Mouse (Mus musculus) kidney, adult 2 months (tissue): ENCODE measurements around the gene Efcab7. TPM values are rescaled to one million over a fixed set of nuclear protein-coding genes. Genes with fewer than 3 reads are reported as not detected.

ENCODE experiments used
- DNase-seq: peaks from one replicate; pipeline ENCODE4 v3.0.0; 2021
- H3K27ac ChIP-seq: fragments of 200-500 bp; 2 replicates; pipeline ENCODE4 v1.5.1; 2012; ENCODE audit warnings: low read depth, low read length, control low read depth, inconsistent platforms; ENCODE audit not compliant: insufficient read depth
- H3K27me3 ChIP-seq: fragments of 200-500 bp; replicated peaks from 2 replicates; pipeline ENCODE4 v1.6.1; 2012; ENCODE audit warnings: mild to moderate bottlenecking, moderate library complexity, low read length, inconsistent platforms; ENCODE audit not compliant: control insufficient read depth, insufficient read depth
- H3K36me3 ChIP-seq: fragments of 200-500 bp; 2 replicates; pipeline ENCODE4 v1.6.1; 2012; ENCODE audit warnings: mild to moderate bottlenecking, moderate library complexity, low read length, inconsistent platforms; ENCODE audit not compliant: control insufficient read depth, insufficient read depth
- H3K4me1 ChIP-seq: fragments of 200-500 bp; 2 replicates; pipeline ENCODE4 v1.6.1; 2011; ENCODE audit warnings: low read length; ENCODE audit not compliant: control insufficient read depth, insufficient read depth
- H3K4me3 ChIP-seq: fragments of 200-500 bp; 2 replicates; pipeline ENCODE4 v1.5.1; 2011; ENCODE audit warnings: mild to moderate bottlenecking, low read depth, low read length, control low read depth; ENCODE audit not compliant: insufficient read depth
- CTCF ChIP-seq: fragments of 200-500 bp; conservative IDR thresholded peaks from 2 replicates; pipeline ENCODE4 v1.5.1; 2011; ENCODE audit warnings: low read depth, mild to moderate bottlenecking, control low read depth, low read length, moderate library complexity, mixed read lengths; ENCODE audit not compliant: insufficient read depth, insufficient read length
- POLR2A ChIP-seq: fragments of 200-500 bp; IDR thresholded peaks from one replicate; pipeline ENCODE4 v1.6.1; 2011; ENCODE audit warnings: low read depth, low read length, control low read depth
- WGBS: fragments of 180-500 bp; shearing (Covaris S2); methylation state at CpG from one replicate; pipeline ENCODE4 v1.1.7; 2018; 5-methylcytosine and 5-hydroxymethylcytosine counted together
- polyA plus RNA-seq: library from polyadenylated mRNA; depleted of rRNA; stranded (reverse); fragments of >200 nt; gene quantifications from 2 replicates; pipeline ENCODE4 v1.2.3, GENCODE M21; 2012; rRNA removed

The Efcab7 gene
- polyA plus RNA-seq, 1 experiment = 1.8 TPM

DNA sequence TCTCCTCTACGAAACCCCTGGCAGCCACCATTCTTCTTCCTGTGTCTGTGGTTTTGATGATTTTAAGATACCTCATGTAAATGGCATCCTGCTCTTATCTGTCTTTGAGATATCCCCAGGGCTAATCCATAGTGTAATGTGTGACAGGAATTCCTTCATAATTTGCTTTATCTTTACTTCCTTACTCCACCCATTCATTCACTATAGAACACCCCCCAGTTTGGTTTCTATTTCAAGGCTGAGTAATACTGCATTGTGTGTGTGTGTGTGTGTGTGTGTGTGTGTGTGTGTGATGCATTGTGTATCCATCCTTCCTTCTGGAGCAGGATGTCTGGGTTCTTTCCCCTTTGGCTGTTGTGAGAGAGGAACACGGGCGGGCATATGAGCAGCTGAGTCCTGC, 130.3 kb downstream of the Efcab7 start:
- Histone ChIP-seq H3K27me3 (no peaks in the 10 kb centered on the region), H3K4me3 (no peak overlapping the region), H3K4me1 (peaks cover 7% of the 10 kb centered on the region; the same call in 1 of the 2 replicates), H3K27ac (no peak overlapping the region), H3K36me3 (no peaks in the 10 kb centered on the region)
- TF ChIP-seq POLR2A (no peak), CTCF (no peak)
- no peak for DNase-seq
- 82% methylated on average over 3 of the region's 3 CpGs for WGBS

Other genes starting within 250 kb of the Efcab7 start
- gene Foxd3, start 172.9 kb upstream of the Efcab7 start, polyA plus RNA-seq = 0.06 and 0.11 TPM in 2 replicates
- 4.2 and 5.0 TPM in 2 replicates for gene Alg6, start 113.5 kb upstream of the Efcab7 start, polyA plus RNA-seq
- 82.9 and 84.2 TPM in 2 replicates for gene Pgm1, start 100.2 kb downstream of the Efcab7 start, polyA plus RNA-seq
- 0.86 and 1.3 TPM in 2 replicates for gene Itgb3bp, start 100.6 kb downstream of the Efcab7 start, polyA plus RNA-seq